Mouse (Mus musculus): ENCODE results near the gene Irf2bp2.

- TF ChIP-seq POLR2A (IDR thresholded peaks at IDR 0.05; ENCODE audit: borderline replicate concordance, insufficient read depth, low read length) (no peak), CTCF (IDR thresholded peaks at IDR 0.05; ENCODE audit: borderline replicate concordance, insufficient read depth, low read depth, low read length) (no peak)
These were observed 3.2 kb downstream of the Irf2bp2 start for GRCm38 (mm10) chr8:126590599-126590998.
